Mouse (Mus musculus): Measurements from ENCODE around the gene Ttc32.

- TF ChIP-seq EP300 (IDR thresholded peaks at IDR 0.05; ENCODE audit: insufficient read depth, low read depth, low read length) (no peak), CTCF (IDR thresholded peaks at IDR 0.05; ENCODE audit: low read depth, low read length) (no peak)
Observed at GRCm38 (mm10) chr12:9026843-9027242, 3.0 kb upstream of the Ttc32 start.

All from ES-Bruce4 (cell line).